Mouse (Mus musculus): ENCODE results near the gene Ncoa1. TPM values are rescaled to one million over a fixed set of nuclear protein-coding genes. Genes with fewer than 3 reads are reported as not detected.

Gene Ncoa1
- polyA plus RNA-seq, 1 experiment from 2014 or later, result 10.4 TPM

- ATAC-seq (replicated peaks; ENCODE audit: insufficient number of reproducible peaks, low FRiP score, low TSS enrichment), result no peak
- Histone ChIP-seq H3K36me3 (ENCODE audit: control insufficient read depth, insufficient read depth, low read length) (peaks cover 17% of the 10 kb centered on the region), H3K4me3 (ENCODE audit: low read depth, low read length) (no peak overlapping the region), H3K27me3 (ENCODE audit: control insufficient read depth, insufficient read depth, low read length) (no peaks in the 10 kb centered on the region), H3K4me1 (ENCODE audit: control insufficient read depth, insufficient read depth, low read length) (peaks cover 5% of the 10 kb centered on the region), H3K9me3 (replicated peaks; ENCODE audit: control insufficient read depth, low read length) (no peaks in the 10 kb centered on the region), H3K27ac (ENCODE audit: low read depth, low read length) (no peak overlapping the region), H3K9ac (ENCODE audit: low read depth, low read length) (no peak overlapping the region), H3K4me2 (no peak overlapping the region)
- 88% methylated on average over 7 of the region's 7 CpGs for WGBS (ENCODE audit: insufficient replicate concordance)
Observed at GRCm38 (mm10) chr12:4230156-4230555, 246.8 kb downstream of the Ncoa1 start.

DNA sequence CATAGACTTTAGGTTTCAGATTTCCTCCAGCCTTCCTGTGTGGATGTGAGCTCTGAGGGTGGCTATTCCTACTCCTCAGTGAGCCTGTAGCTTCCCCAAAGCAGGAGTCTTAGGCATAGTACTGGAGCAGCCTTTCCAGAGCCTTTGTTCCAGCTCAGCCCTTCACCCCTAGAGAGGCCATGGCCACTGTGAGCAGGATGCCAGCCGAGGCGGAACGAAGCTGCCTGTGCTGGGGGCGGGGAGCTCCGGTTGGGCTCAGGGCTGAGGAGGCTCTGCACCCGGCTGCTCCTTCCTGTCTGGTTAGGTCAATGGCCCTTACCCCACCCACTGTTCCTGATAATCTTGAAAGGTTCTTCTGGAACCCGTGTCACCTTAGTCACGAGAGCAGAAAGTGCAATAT is 264.1 kb downstream of the Ncoa1 start:
- no peaks in the 10 kb centered on the region for H3K4me1 ChIP-seq (ENCODE audit: control insufficient read depth, insufficient read depth, low read length)
- no peak overlapping the region for H3K4me2 ChIP-seq
- no peak; the same call in 1 of the 2 replicates for ATAC-seq (replicated peaks; ENCODE audit: insufficient number of reproducible peaks, low FRiP score, low TSS enrichment)
- H3K9me3 ChIP-seq (replicated peaks; ENCODE audit: control insufficient read depth, low read length), result no peaks in the 10 kb centered on the region
- H3K27ac ChIP-seq (ENCODE audit: low read depth, low read length), result no peak overlapping the region
- H3K4me3 ChIP-seq (ENCODE audit: low read depth, low read length), result no peak overlapping the region
- peaks cover 16% of the 10 kb centered on the region for H3K36me3 ChIP-seq (ENCODE audit: control insufficient read depth, insufficient read depth, low read length)
- no peak overlapping the region for H3K9ac ChIP-seq (ENCODE audit: low read depth, low read length)
- WGBS (ENCODE audit: insufficient replicate concordance), result 68% methylated on average over 8 of the region's 8 CpGs
- H3K27me3 ChIP-seq (ENCODE audit: control insufficient read depth, insufficient read depth, low read length), result no peaks in the 10 kb centered on the region

DNA sequence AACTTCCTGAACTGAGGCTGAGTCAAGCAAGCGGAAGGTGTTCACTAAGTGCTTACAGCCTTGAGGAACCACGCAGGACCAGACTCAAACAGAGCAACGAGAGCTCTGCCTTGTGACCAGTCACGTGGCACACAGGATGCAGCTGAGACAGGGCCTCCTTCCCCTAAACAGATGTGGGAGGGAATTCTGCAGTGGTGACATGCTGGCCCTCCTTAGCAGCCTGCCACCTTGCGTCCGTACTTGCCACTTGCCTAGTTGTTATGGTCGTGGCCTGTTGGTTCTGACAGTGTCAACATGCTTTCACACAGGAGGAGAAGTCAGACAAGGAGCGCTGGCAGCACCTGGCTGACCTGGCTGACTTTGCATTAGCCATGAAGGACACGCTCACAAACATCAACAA is 265.8 kb downstream of the Ncoa1 start:
- no peak for ATAC-seq (replicated peaks; ENCODE audit: insufficient number of reproducible peaks, low FRiP score, low TSS enrichment)
- 88% methylated on average over 9 of the region's 9 CpGs for WGBS (ENCODE audit: insufficient replicate concordance)

GRCm38 (mm10) chr12:4209196-4209595 is 267.8 kb downstream of the Ncoa1 start:
- Histone ChIP-seq H3K36me3 (ENCODE audit: control insufficient read depth, insufficient read depth, low read length) (peaks cover 18% of the 10 kb centered on the region), H3K27ac (ENCODE audit: low read depth, low read length) (no peak overlapping the region), H3K4me2 (no peak overlapping the region), H3K4me3 (ENCODE audit: low read depth, low read length) (no peak overlapping the region), H3K27me3 (ENCODE audit: control insufficient read depth, insufficient read depth, low read length) (no peaks in the 10 kb centered on the region), H3K9me3 (replicated peaks; ENCODE audit: control insufficient read depth, low read length) (no peaks in the 10 kb centered on the region), H3K4me1 (ENCODE audit: control insufficient read depth, insufficient read depth, low read length) (no peaks in the 10 kb centered on the region), H3K9ac (ENCODE audit: low read depth, low read length) (no peak overlapping the region)
- WGBS (ENCODE audit: insufficient replicate concordance), result 90% methylated on average over 9 of the region's 9 CpGs
- no peak for ATAC-seq (replicated peaks; ENCODE audit: insufficient number of reproducible peaks, low FRiP score, low TSS enrichment)

More for the DNA sequence above, 265.8 kb downstream of the Ncoa1 start:
- H3K4me3 ChIP-seq (ENCODE audit: low read depth, low read length), result no peak overlapping the region
- no peaks in the 10 kb centered on the region for H3K9me3 ChIP-seq (replicated peaks; ENCODE audit: control insufficient read depth, low read length)
- H3K9ac ChIP-seq (ENCODE audit: low read depth, low read length), result no peak overlapping the region
- H3K27ac ChIP-seq (ENCODE audit: low read depth, low read length), result no peak overlapping the region
- no peaks in the 10 kb centered on the region for H3K27me3 ChIP-seq (ENCODE audit: control insufficient read depth, insufficient read depth, low read length)
- H3K4me2 ChIP-seq, result no peak overlapping the region
- peaks cover 17% of the 10 kb centered on the region for H3K36me3 ChIP-seq (ENCODE audit: control insufficient read depth, insufficient read depth, low read length)
- no peaks in the 10 kb centered on the region for H3K4me1 ChIP-seq (ENCODE audit: control insufficient read depth, insufficient read depth, low read length)

- H3K9me3 ChIP-seq (replicated peaks; ENCODE audit: control insufficient read depth, low read length), result no peaks in the 10 kb centered on the region
- 81% methylated on average over 15 of the region's 15 CpGs for WGBS (ENCODE audit: insufficient replicate concordance)
Observed at GRCm38 (mm10) chr12:4208405-4209133, 268.4 kb downstream of the Ncoa1 start.

DNA sequence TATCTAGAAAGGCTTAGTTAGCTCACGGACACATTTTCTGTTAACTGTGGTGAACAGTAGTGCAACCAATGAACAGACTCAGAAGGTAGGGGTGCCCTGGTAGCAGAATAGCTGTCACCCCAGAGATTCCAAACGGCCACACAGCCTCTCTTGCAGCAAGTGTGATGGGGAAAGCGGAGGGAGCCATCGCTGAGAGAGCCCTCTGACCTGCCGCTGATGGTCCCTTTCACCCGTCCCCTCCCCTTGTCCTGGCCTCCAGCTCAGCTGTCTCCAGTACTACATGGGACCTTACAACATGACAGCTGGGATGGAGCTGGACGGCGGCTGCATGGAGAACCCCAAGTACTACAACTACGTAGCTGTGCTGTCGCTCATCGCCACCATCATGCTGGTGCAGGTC is 270.9 kb downstream of the Ncoa1 start:
- Histone ChIP-seq H3K27me3 (ENCODE audit: control insufficient read depth, insufficient read depth, low read length) (no peaks in the 10 kb centered on the region), H3K9ac (ENCODE audit: low read depth, low read length) (no peak overlapping the region), H3K4me2 (no peak overlapping the region), H3K27ac (ENCODE audit: low read depth, low read length) (no peak overlapping the region), H3K9me3 (replicated peaks; ENCODE audit: control insufficient read depth, low read length) (no peaks in the 10 kb centered on the region), H3K4me3 (ENCODE audit: low read depth, low read length) (no peak overlapping the region), H3K36me3 (ENCODE audit: control insufficient read depth, insufficient read depth, low read length) (0 out of 2 replicates have a peak, but pooled peaks cover 6% of the 10 kb centered on the region), H3K4me1 (ENCODE audit: control insufficient read depth, insufficient read depth, low read length) (no peaks in the 10 kb centered on the region)
- ATAC-seq (replicated peaks; ENCODE audit: insufficient number of reproducible peaks, low FRiP score, low TSS enrichment), result no peak
- 91% methylated on average over 11 of the region's 11 CpGs for WGBS (ENCODE audit: insufficient replicate concordance)

More at GRCm38 (mm10) chr12:4208405-4209133, 268.4 kb downstream of the Ncoa1 start:
- Histone ChIP-seq H3K4me1 (ENCODE audit: control insufficient read depth, insufficient read depth, low read length) (no peaks in the 10 kb centered on the region), H3K27me3 (ENCODE audit: control insufficient read depth, insufficient read depth, low read length) (no peaks in the 10 kb centered on the region), H3K4me3 (ENCODE audit: low read depth, low read length) (no peak overlapping the region), H3K4me2 (no peak overlapping the region), H3K27ac (ENCODE audit: low read depth, low read length) (no peak overlapping the region), H3K36me3 (ENCODE audit: control insufficient read depth, insufficient read depth, low read length) (peaks cover 15% of the 10 kb centered on the region; the same call in 1 of the 2 replicates), H3K9ac (ENCODE audit: low read depth, low read length) (no peak overlapping the region)
- no peak; the same call in 1 of the 2 replicates for ATAC-seq (replicated peaks; ENCODE audit: insufficient number of reproducible peaks, low FRiP score, low TSS enrichment)

- no peaks in the 10 kb centered on the region for H3K27me3 ChIP-seq (ENCODE audit: control insufficient read depth, insufficient read depth, low read length)
- ATAC-seq (replicated peaks; ENCODE audit: insufficient number of reproducible peaks, low FRiP score, low TSS enrichment), result no peak
- 0 out of 2 replicates have a peak, but pooled peaks cover 8% of the 10 kb centered on the region for H3K36me3 ChIP-seq (ENCODE audit: control insufficient read depth, insufficient read depth, low read length)
- 80% methylated on average over 4 of the region's 4 CpGs for WGBS (ENCODE audit: insufficient replicate concordance)
- no peak overlapping the region for H3K4me3 ChIP-seq (ENCODE audit: low read depth, low read length)
- H3K4me2 ChIP-seq, result no peak overlapping the region
- H3K4me1 ChIP-seq (ENCODE audit: control insufficient read depth, insufficient read depth, low read length), result no peaks in the 10 kb centered on the region
- H3K27ac ChIP-seq (ENCODE audit: low read depth, low read length), result no peak overlapping the region
- H3K9me3 ChIP-seq (replicated peaks; ENCODE audit: control insufficient read depth, low read length), result no peaks in the 10 kb centered on the region
- no peak overlapping the region for H3K9ac ChIP-seq (ENCODE audit: low read depth, low read length)
Observed at GRCm38 (mm10) chr12:4202206-4202605, 274.8 kb downstream of the Ncoa1 start.

- 87% methylated on average over 13 of the region's 13 CpGs for WGBS (ENCODE audit: insufficient replicate concordance)
- Histone ChIP-seq H3K9ac (ENCODE audit: low read depth, low read length) (no peak overlapping the region), H3K4me1 (ENCODE audit: control insufficient read depth, insufficient read depth, low read length) (no peaks in the 10 kb centered on the region), H3K27ac (ENCODE audit: low read depth, low read length) (no peak overlapping the region), H3K27me3 (ENCODE audit: control insufficient read depth, insufficient read depth, low read length) (no peaks in the 10 kb centered on the region), H3K4me3 (ENCODE audit: low read depth, low read length) (no peak overlapping the region), H3K9me3 (replicated peaks; ENCODE audit: control insufficient read depth, low read length) (no peaks in the 10 kb centered on the region), H3K36me3 (ENCODE audit: control insufficient read depth, insufficient read depth, low read length) (0 out of 2 replicates have a peak, but pooled peaks cover 7% of the 10 kb centered on the region), H3K4me2 (no peak overlapping the region)
- ATAC-seq (replicated peaks; ENCODE audit: insufficient number of reproducible peaks, low FRiP score, low TSS enrichment), result no peak
Observed at GRCm38 (mm10) chr12:4201454-4202200, 275.4 kb downstream of the Ncoa1 start.

All from heart, embryonic 11.5 days (tissue).